Mouse (Mus musculus): ENCODE measurements around the gene Rexo1.

Gene Rexo1

GRCm38 (mm10) chr10:80584642-80585552 is 23.5 kb upstream of the Rexo1 start:
- DNase-seq, result peak; percentile 78

GRCm38 (mm10) chr10:80584045-80584488 is 22.7 kb upstream of the Rexo1 start:
- DNase-seq, result peak; percentile 39

GRCm38 (mm10) chr10:80583047-80583446 is 21.7 kb upstream of the Rexo1 start:
- no peak for DNase-seq

- DNase-seq, result peak; percentile 82
Observed at GRCm38 (mm10) chr10:80578911-80579310, 17.6 kb upstream of the Rexo1 start.

GRCm38 (mm10) chr10:80578131-80578750 is 16.9 kb upstream of the Rexo1 start:
- DNase-seq, result peak; percentile 91

- peak; percentile 100 for DNase-seq
Observed at GRCm38 (mm10) chr10:80577195-80578130, 16.1 kb upstream of the Rexo1 start, which contains the start of gene Klf16. TSS of gene Klf16 (minus strand) at chr10:80577321.

GRCm38 (mm10) chr10:80576351-80577194 is 15.2 kb upstream of the Rexo1 start:
- DNase-seq, result peak; percentile 67

- DNase-seq, result no peak
Observed at GRCm38 (mm10) chr10:80575925-80576324, 14.6 kb upstream of the Rexo1 start.

GRCm38 (mm10) chr10:80574896-80575295 is 13.5 kb upstream of the Rexo1 start:
- no peak for DNase-seq

- DNase-seq, result no peak
Observed at GRCm38 (mm10) chr10:80573944-80574343, 12.6 kb upstream of the Rexo1 start.

- no peak for DNase-seq
Observed at GRCm38 (mm10) chr10:80572477-80572876, 11.1 kb upstream of the Rexo1 start.

GRCm38 (mm10) chr10:80570871-80571836 is 9.8 kb upstream of the Rexo1 start:
- DNase-seq, result no peak

- DNase-seq, result no peak
Observed at GRCm38 (mm10) chr10:80570419-80570818, 9.1 kb upstream of the Rexo1 start.

GRCm38 (mm10) chr10:80569664-80570066 is 8.3 kb upstream of the Rexo1 start:
- peak; percentile 56 for DNase-seq

- no peak for DNase-seq
Observed at GRCm38 (mm10) chr10:80568876-80569275, 7.5 kb upstream of the Rexo1 start.

- peak; percentile 94 for DNase-seq
Observed at GRCm38 (mm10) chr10:80566375-80567092, 5.2 kb upstream of the Rexo1 start.

GRCm38 (mm10) chr10:80560621-80561020 is 739 bp downstream of the Rexo1 start:
- DNase-seq, result no peak

GRCm38 (mm10) chr10:80559431-80559830 is 1.9 kb downstream of the Rexo1 start:
- DNase-seq, result no peak

- peak; percentile 78 for DNase-seq
Observed at GRCm38 (mm10) chr10:80557346-80557965, 3.9 kb downstream of the Rexo1 start.

All from thymus, postnatal 14 days (tissue).